Mouse (Mus musculus) liver, embryonic 14.5 days (tissue): ENCODE results near the gene Spock1. TPM values are rescaled to one million over a fixed set of nuclear protein-coding genes. Genes with fewer than 3 reads are reported as not detected.

Experiments
- ATAC-seq: fragments of 200-750 bp; cut with Nextera tagmentation; 2 replicates; pipeline ENCODE4 v1.8.0; 2017; ENCODE audit warnings: moderate number of reproducible peaks, mild to moderate bottlenecking, moderate library complexity; ENCODE audit not compliant: insufficient read depth
- DNase-seq, 3 experiments: peaks; one replicate each; pipeline ENCODE4 v3.0.0-alpha.2; 2012 to 2013; ENCODE audit warnings: low read depth in 3 of 3, low spot score in 3 of 3
- H3K27ac ChIP-seq: fragments of 300-500 bp; sonication (generic); 2 replicates; pipeline ENCODE4 v1.5.1; 2014; ENCODE audit warnings: moderate library complexity, mild to moderate bottlenecking, control low read depth, inconsistent platforms
- H3K27me3 ChIP-seq: fragments of 300-500 bp; sonication (generic); 2 replicates; pipeline ENCODE4 v1.6.1; 2014; ENCODE audit warnings: mild to moderate bottlenecking, low read length, moderate library complexity; ENCODE audit not compliant: control insufficient read depth, insufficient read depth
- H3K36me3 ChIP-seq: fragments of 300-500 bp; sonication (generic); replicated peaks from 2 replicates; pipeline ENCODE4 v1.6.1; 2014; ENCODE audit warnings: low read depth; ENCODE audit not compliant: control insufficient read depth, insufficient read depth
- H3K4me1 ChIP-seq, 2 experiments: fragments of 200-500 bp in 1 of 2; fragments of 300-500 bp in 1 of 2; sonication (generic) in 1 of 2; replicated peaks; 2 replicates each; pipeline ENCODE4 v1.6.1; 2012 to 2014; ENCODE audit warnings: antibody characterized with exemption in 1 of 2, inconsistent platforms in 1 of 2, low read length in 1 of 2; ENCODE audit not compliant: control insufficient read depth in 2 of 2, insufficient read depth in 2 of 2
- H3K4me2 ChIP-seq: fragments of 300-500 bp; sonication (generic); 2 replicates; pipeline ENCODE4 v1.6.1; 2014; ENCODE audit warnings: low read depth, mild to moderate bottlenecking, control low read depth, moderate library complexity
- H3K4me3 ChIP-seq, 2 experiments: fragments of 200-500 bp in 1 of 2; fragments of 300-500 bp in 1 of 2; sonication (generic) in 1 of 2; 2 replicates each; pipeline ENCODE4 v1.5.1; 2012 to 2014; ENCODE audit warnings: low read depth in 2 of 2, low read length in 2 of 2, mild to moderate bottlenecking in 2 of 2, control low read depth in 1 of 2, inconsistent platforms in 1 of 2, moderate library complexity in 1 of 2; ENCODE audit not compliant: insufficient read depth in 1 of 2
- H3K9ac ChIP-seq: fragments of 300-500 bp; sonication (generic); replicated peaks from 2 replicates; pipeline ENCODE4 v1.6.1; 2014; ENCODE audit warnings: mild to moderate bottlenecking, control low read depth, moderate library complexity
- H3K9me3 ChIP-seq: fragments of 300-500 bp; sonication (generic); 2 replicates; pipeline ENCODE4 v1.6.1; 2016; ENCODE audit warnings: low read length, mixed read lengths; ENCODE audit not compliant: control insufficient read depth
- CTCF ChIP-seq: IDR thresholded peaks from 2 replicates; pipeline ENCODE4 v1.5.1; 2016; ENCODE audit warnings: antibody characterized with exemption, low read depth, control low read depth
- EP300 ChIP-seq: IDR thresholded peaks from 2 replicates; pipeline ENCODE4 v1.6.1; 2016; ENCODE audit warnings: antibody characterized with exemption, low read depth
- WGBS: fragments of 180-500 bp; shearing (Covaris S2); extraction: QIAGEN DNeasy Blood & Tissue Kit; methylation state at CpG from one replicate; pipeline ENCODE4 v1.1.7; 2014; ENCODE audit not compliant: insufficient replicate concordance; 5-methylcytosine and 5-hydroxymethylcytosine counted together
- polyA plus RNA-seq, 2 experiments: library from polyadenylated mRNA; depleted of rRNA in 1 of 2; stranded (reverse) in 1 of 2; unstranded in 1 of 2; fragments of >200 nt; fragmentation: Nextera tagmentation in 1 of 2; extraction: Ambion mirVana in 1 of 2; gene quantifications; 2 replicates each; pipeline versions ENCODE4 v1.2.1 to v1.2.3; 2012 to 2014

The Spock1 gene
- polyA plus RNA-seq (2012; rRNA removed) (0.06 and 0.08 TPM in 2 replicates), polyA plus RNA-seq (2014; fragmentation: Nextera tagmentation; extraction: Ambion mirVana) (0.09 TPM in 1 of 2 replicates, not detected in the other)

DNA sequence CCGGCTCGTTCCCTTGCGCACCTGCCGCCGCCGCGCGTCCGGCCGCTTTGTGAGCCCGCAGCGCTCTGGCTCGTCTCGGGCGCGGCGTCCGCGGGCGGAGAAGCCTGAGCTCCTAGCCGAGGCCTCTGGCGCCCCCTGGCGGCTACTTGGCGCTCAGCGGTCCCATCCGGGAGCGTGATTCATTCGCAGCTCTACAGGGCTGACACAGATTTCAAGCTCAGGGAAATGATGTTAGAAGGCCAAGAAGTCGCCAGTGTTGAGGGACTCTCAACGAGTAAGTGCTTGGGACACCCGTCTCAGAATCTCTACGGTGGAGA is at the start of gene Spock1:
Gene Spock1 (minus strand): TSS at position 67 of the 317 bp plus-strand sequence.
- peak; percentile 85 for TF ChIP-seq CTCF
- TF ChIP-seq EP300 = no peak
- DNase-seq = peak; percentile 9 to 11 (median 10)
- Histone ChIP-seq H3K4me2 (peak within 1 kb of the TSS; percentile 37; the same call in 1 of the 2 replicates), H3K4me1 (no peaks in the 10 kb centered on the region), H3K36me3 (no peaks in the 10 kb centered on the region), H3K27ac (no peak within 1 kb of the TSS), H3K27me3 (peaks cover 17% of the 10 kb centered on the region), H3K9ac (no peak within 1 kb of the TSS), H3K9me3 (no peaks in the 10 kb centered on the region), H3K4me3 (0 out of 4 replicates have a peak within 1 kb of the TSS, but pooled peaks of 1 of the 2 experiments have one; percentile 5)
- 2% methylated on average over 31 of the region's 32 CpGs for WGBS
- ATAC-seq = no peak

DNA sequence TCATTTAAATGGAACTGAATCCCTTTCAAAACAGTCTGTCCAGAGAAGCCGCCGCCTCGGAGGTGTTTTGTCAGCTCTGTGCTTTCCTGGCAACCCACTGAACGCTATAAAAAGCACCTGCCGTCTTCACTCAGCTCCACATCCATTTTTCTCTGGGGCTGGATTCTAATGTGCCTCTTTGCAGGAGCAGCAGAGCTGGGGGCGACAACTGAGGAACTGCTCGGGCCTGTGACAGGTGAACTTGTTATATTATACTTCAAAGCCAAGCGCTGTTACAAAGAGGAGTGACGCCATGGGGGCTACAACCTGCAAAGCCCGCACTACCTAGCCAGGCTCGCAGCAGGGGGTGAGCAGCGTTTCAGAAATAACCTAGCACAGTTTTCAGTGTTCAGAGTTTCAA is 42.0 kb upstream of the Spock1 start:
- no peaks in the 10 kb centered on the region for H3K4me1 ChIP-seq
- H3K4me2 ChIP-seq = no peak overlapping the region
- no peaks in the 10 kb centered on the region for H3K36me3 ChIP-seq
- 65% methylated on average over 12 of the region's 12 CpGs for WGBS
- H3K27ac ChIP-seq = no peak overlapping the region
- DNase-seq = no peak
- H3K9me3 ChIP-seq = no peaks in the 10 kb centered on the region
- no peak overlapping the region for H3K9ac ChIP-seq
- TF ChIP-seq EP300 = no peak
- TF ChIP-seq CTCF = no peak
- no peaks in the 10 kb centered on the region for H3K27me3 ChIP-seq
- no peak for ATAC-seq
- H3K4me3 ChIP-seq = no peak overlapping the region

DNA sequence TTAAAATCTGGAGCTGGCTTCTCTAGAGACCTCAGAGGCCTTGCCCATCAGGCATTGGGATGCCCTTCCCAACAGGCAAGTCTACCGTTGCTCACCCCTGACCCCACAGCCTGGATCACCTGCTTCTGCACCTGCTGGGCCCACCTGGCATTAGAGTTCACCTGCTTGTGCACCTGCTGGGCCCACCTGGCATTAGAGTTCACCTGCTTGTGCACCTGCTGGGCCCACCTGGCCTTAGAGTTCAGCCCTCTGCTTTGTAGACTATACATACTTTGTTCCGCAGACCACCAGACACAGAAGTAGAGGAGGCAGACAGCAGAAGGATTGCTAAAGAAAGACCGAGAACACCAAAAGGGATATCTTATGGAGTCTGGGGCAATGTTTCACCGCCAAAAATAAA is 41.4 kb upstream of the Spock1 start:
- Histone ChIP-seq H3K27me3 (no peaks in the 10 kb centered on the region), H3K9me3 (no peaks in the 10 kb centered on the region), H3K4me2 (no peak overlapping the region), H3K9ac (no peak overlapping the region), H3K36me3 (no peaks in the 10 kb centered on the region), H3K4me1 (no peaks in the 10 kb centered on the region), H3K4me3 (no peak overlapping the region), H3K27ac (no peak overlapping the region)
- DNase-seq = no peak
- ATAC-seq = no peak
- 69% methylated on average over 4 of the region's 4 CpGs for WGBS
- TF ChIP-seq EP300 (no peak), CTCF (no peak)

DNA sequence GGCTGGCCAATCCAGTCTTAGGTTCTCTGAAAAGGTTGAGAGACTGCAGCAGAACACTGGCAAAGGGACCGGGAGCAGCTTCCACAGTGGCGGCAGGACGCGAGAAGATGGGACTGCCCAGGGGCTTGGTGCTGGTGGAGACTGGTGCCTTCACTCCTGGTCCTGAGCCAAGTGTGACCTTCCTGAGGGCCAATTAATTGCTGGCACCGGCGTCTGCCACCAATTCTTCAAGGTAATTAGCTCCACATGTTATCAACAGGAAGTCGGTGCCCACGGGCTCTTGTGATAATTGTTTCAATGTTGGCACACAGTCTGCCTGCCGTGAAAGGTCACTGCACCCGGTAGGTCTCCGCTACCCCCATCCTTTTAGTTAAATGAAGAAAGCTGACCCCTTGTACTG is 37.1 kb upstream of the Spock1 start:
- ATAC-seq (no peak), DNase-seq (no peak)
- no peak overlapping the region for H3K9ac ChIP-seq
- no peak for TF ChIP-seq EP300
- no peak for TF ChIP-seq CTCF
- no peaks in the 10 kb centered on the region for H3K27me3 ChIP-seq
- H3K36me3 ChIP-seq = no peaks in the 10 kb centered on the region
- no peaks in the 10 kb centered on the region for H3K4me1 ChIP-seq
- no peaks in the 10 kb centered on the region for H3K9me3 ChIP-seq
- no peak overlapping the region for H3K27ac ChIP-seq
- no peak overlapping the region for H3K4me2 ChIP-seq
- no peak overlapping the region for H3K4me3 ChIP-seq
- WGBS = 58% methylated on average over 11 of the region's 11 CpGs

DNA sequence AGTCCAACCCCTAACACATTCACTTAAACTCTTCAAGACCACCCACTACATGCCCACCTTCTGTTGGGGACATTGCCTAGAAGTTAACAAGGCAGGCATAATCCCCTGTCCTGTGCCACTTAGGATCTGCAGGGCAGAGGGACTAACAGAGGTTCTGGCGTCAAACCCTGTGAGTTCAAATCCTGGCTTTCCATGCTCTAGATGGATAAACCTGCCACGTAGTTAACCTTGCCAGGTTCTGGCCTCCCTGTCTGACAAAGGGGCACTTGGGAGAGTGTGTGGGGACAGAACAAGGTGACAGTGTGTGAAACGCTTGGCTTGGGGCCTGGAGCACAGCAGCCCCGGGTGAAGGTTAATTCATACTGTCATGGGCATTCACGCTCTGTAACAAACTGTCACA is 36.3 kb upstream of the Spock1 start:
- H3K9ac ChIP-seq = no peak overlapping the region
- H3K36me3 ChIP-seq = no peaks in the 10 kb centered on the region
- TF ChIP-seq EP300 (no peak), CTCF (no peak)
- no peak overlapping the region for H3K27ac ChIP-seq
- 62% methylated on average over 5 of the region's 5 CpGs for WGBS
- ATAC-seq = no peak
- DNase-seq = no peak
- H3K4me1 ChIP-seq = no peaks in the 10 kb centered on the region
- H3K9me3 ChIP-seq = no peaks in the 10 kb centered on the region
- no peaks in the 10 kb centered on the region for H3K27me3 ChIP-seq
- H3K4me3 ChIP-seq = no peak overlapping the region
- H3K4me2 ChIP-seq = no peak overlapping the region

DNA sequence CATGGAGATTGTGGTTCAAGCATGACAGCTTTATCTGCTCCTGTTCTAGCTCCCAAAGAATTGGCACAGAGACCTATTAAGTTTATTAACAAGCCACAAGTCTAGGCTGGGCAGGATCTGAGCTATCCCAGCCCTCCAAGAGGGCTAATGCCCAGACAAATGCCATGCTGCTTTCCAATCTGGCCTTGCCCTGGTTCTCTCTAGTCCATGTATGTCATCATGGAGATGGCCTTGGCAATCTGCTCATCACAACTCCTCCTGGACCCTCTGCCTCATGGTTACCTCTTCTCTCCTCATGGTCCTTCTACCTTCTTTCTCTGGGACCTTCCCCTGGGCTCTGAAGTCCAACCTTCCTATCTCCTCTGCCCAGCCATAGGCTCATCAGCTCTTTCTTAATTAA is 35.8 kb upstream of the Spock1 start:
- DNase-seq (no peak), ATAC-seq (no peak)
- no peak overlapping the region for H3K4me2 ChIP-seq
- no peaks in the 10 kb centered on the region for H3K4me1 ChIP-seq
- H3K9me3 ChIP-seq = no peaks in the 10 kb centered on the region
- no peaks in the 10 kb centered on the region for H3K27me3 ChIP-seq
- H3K9ac ChIP-seq = no peak overlapping the region
- no peak overlapping the region for H3K27ac ChIP-seq
- no peak overlapping the region for H3K4me3 ChIP-seq
- TF ChIP-seq EP300 = no peak
- TF ChIP-seq CTCF = no peak
- H3K36me3 ChIP-seq = no peaks in the 10 kb centered on the region
